Mouse (Mus musculus) heart, embryonic 14.5 days (tissue): ENCODE measurements around the gene Csrp1. TPM values are rescaled to one million over a fixed set of nuclear protein-coding genes. Genes with fewer than 3 reads are reported as not detected.

Source experiments
- ATAC-seq: fragments of 200-750 bp; cut with Nextera tagmentation; 2 replicates; pipeline ENCODE4 v1.8.0; 2017; ENCODE audit warnings: low read depth, moderate TSS enrichment; ENCODE audit not compliant: insufficient number of reproducible peaks, insufficient read depth, low FRiP score
- H3K27ac ChIP-seq, 2 experiments: fragments of 200-500 bp in 1 of 2; fragments of 300-500 bp in 1 of 2; sonication (generic) in 1 of 2; replicated peaks in 1 of 2; 2 replicates each; pipeline ENCODE4 v1.5.1; 2012 to 2014; ENCODE audit warnings: low read depth in 2 of 2, low read length in 2 of 2, control low read depth in 1 of 2, mild to moderate bottlenecking in 1 of 2, mixed read lengths in 1 of 2; ENCODE audit not compliant: control insufficient read depth in 1 of 2, insufficient read depth in 1 of 2
- H3K27me3 ChIP-seq: fragments of 300-500 bp; sonication (generic); 2 replicates; pipeline ENCODE4 v1.6.1; 2014; ENCODE audit warnings: mild to moderate bottlenecking, low read length, control low read depth; ENCODE audit not compliant: control insufficient read depth, insufficient read depth
- H3K36me3 ChIP-seq: fragments of 300-500 bp; sonication (generic); 2 replicates; pipeline ENCODE4 v1.6.1; 2014; ENCODE audit warnings: mild to moderate bottlenecking, control low read depth, low read length, mixed read lengths; ENCODE audit not compliant: control insufficient read depth, insufficient read depth
- H3K4me1 ChIP-seq, 2 experiments: fragments of 200-500 bp in 1 of 2; fragments of 300-500 bp in 1 of 2; sonication (generic) in 1 of 2; 2 replicates each; pipeline ENCODE4 v1.6.1; 2012 to 2014; ENCODE audit warnings: low read length in 2 of 2, control low read depth in 1 of 2, mixed read lengths in 1 of 2; ENCODE audit not compliant: control insufficient read depth in 2 of 2, insufficient read depth in 2 of 2
- H3K4me2 ChIP-seq: fragments of 300-500 bp; sonication (generic); 2 replicates; pipeline ENCODE4 v1.6.1; 2014; ENCODE audit warnings: mild to moderate bottlenecking, low read length
- H3K4me3 ChIP-seq, 2 experiments: fragments of 200-500 bp in 1 of 2; fragments of 300-500 bp in 1 of 2; sonication (generic) in 1 of 2; 2 replicates each; pipeline ENCODE4 v1.5.1; 2012 to 2014; ENCODE audit warnings: low read length in 2 of 2, mild to moderate bottlenecking in 2 of 2, control low read depth in 1 of 2, low read depth in 1 of 2, moderate library complexity in 1 of 2; ENCODE audit not compliant: control insufficient read depth in 1 of 2, insufficient read depth in 1 of 2
- H3K9ac ChIP-seq: fragments of 300-500 bp; sonication (generic); 2 replicates; pipeline ENCODE4 v1.6.1; 2014; ENCODE audit warnings: mild to moderate bottlenecking, low read length
- H3K9me3 ChIP-seq: fragments of 300-500 bp; sonication (generic); 2 replicates; pipeline ENCODE4 v1.6.1; 2016; ENCODE audit warnings: low read length, control low read depth; ENCODE audit not compliant: control insufficient read depth
- WGBS: fragments of 180-500 bp; shearing (Covaris S2); extraction: QIAGEN DNeasy Blood & Tissue Kit; methylation state at CpG from one replicate; pipeline ENCODE4 v1.1.7; 2014; 5-methylcytosine and 5-hydroxymethylcytosine counted together
- polyA plus RNA-seq: library from polyadenylated mRNA; unstranded; fragments of >200 nt; fragmentation: Nextera tagmentation; extraction: Ambion mirVana; gene quantifications from 2 replicates; pipeline ENCODE4 v1.2.1, GENCODE M21; 2014

The Csrp1 gene
- polyA plus RNA-seq, 1 experiment from 2014 or later: 220 TPM

- no peak overlapping the region for H3K9ac ChIP-seq
- H3K4me1 ChIP-seq: peaks cover 21 to 26% of the 10 kb centered on the region in 2 experiments
- no peaks in the 10 kb centered on the region for H3K9me3 ChIP-seq
- no peak overlapping the region for H3K4me3 ChIP-seq
- H3K36me3 ChIP-seq: 0 out of 2 replicates have a peak, but pooled peaks cover 1% of the 10 kb centered on the region
- no peak for ATAC-seq
- H3K27me3 ChIP-seq: no peaks in the 10 kb centered on the region
- H3K4me2 ChIP-seq: no peak overlapping the region
- H3K27ac ChIP-seq: peak overlapping the region in 1 of 2 experiments; percentile 33; a peak in 2 of 4 replicates
These were observed 56.7 kb downstream of the Csrp1 start for GRCm38 (mm10) chr1:135776596-135776995.

DNA sequence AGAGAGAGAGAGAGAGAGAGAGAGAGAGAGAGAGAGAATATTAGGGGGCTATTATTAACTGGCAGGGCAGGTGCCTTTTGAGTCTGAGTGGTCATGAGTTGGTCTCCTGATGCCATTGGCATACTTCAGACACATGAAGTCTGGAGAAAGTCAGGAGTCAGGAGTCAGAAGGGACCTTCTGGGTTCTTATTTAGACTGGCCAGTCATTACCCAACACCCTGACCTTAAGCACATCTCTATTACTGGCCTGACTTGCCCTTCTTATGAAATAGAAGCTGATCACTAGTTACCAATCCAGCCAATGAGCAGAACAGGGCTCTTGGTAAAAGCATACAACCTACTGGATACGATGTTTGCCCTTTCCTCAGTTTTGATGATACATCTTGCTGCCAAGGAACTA lies 57.2 kb downstream of the Csrp1 start:
- Histone ChIP-seq H3K9me3 (no peaks in the 10 kb centered on the region), H3K36me3 (no peaks in the 10 kb centered on the region), H3K27ac (no peak overlapping the region), H3K4me3 (no peak overlapping the region), H3K27me3 (no peaks in the 10 kb centered on the region), H3K9ac (no peak overlapping the region), H3K4me2 (no peak overlapping the region), H3K4me1 (peaks cover 21 to 25% of the 10 kb centered on the region in 2 experiments)
- WGBS: 97% methylated on average over 1 of the region's 1 CpGs
- no peak for ATAC-seq

GRCm38 (mm10) chr1:135778780-135779535 lies 59.1 kb downstream of the Csrp1 start, which contains the start of gene Tnni1:
Tnni1 (plus strand) TSS chr1:135779434.
- peak; percentile 54 for ATAC-seq
- no peaks in the 10 kb centered on the region for H3K27me3 ChIP-seq
- peak within 1 kb of the TSS in 1 of 2 experiments; percentile 62; a peak in 2 of 4 replicates for H3K27ac ChIP-seq
- peaks cover 21 to 28% of the 10 kb centered on the region in 2 experiments for H3K4me1 ChIP-seq
- no peaks in the 10 kb centered on the region for H3K9me3 ChIP-seq
- peak within 1 kb of the TSS; percentile 1; the same call in 1 of the 2 replicates for H3K4me2 ChIP-seq
- H3K4me3 ChIP-seq: no peak within 1 kb of the TSS
- H3K36me3 ChIP-seq: no peaks in the 10 kb centered on the region
- no peak within 1 kb of the TSS; the same call in 1 of the 2 replicates for H3K9ac ChIP-seq
- WGBS: 25% methylated on average over 22 of the region's 22 CpGs

GRCm38 (mm10) chr1:135780649-135781048 lies 60.8 kb downstream of the Csrp1 start:
- Histone ChIP-seq H3K4me2 (no peak overlapping the region), H3K4me3 (no peak overlapping the region), H3K27me3 (no peaks in the 10 kb centered on the region), H3K36me3 (no peaks in the 10 kb centered on the region), H3K9me3 (no peaks in the 10 kb centered on the region), H3K4me1 (peaks cover 21 to 28% of the 10 kb centered on the region in 2 experiments), H3K9ac (0 out of 2 replicates have a peak overlapping the region, but pooled peaks have one; percentile 51), H3K27ac (no peak overlapping the region)
- ATAC-seq: no peak
- WGBS: 62% methylated on average over 4 of the region's 4 CpGs

- Histone ChIP-seq H3K27ac (no peak overlapping the region), H3K9me3 (no peaks in the 10 kb centered on the region), H3K27me3 (no peaks in the 10 kb centered on the region), H3K4me3 (no peak overlapping the region), H3K9ac (peak overlapping the region; percentile 51; the same call in 1 of the 2 replicates), H3K36me3 (no peaks in the 10 kb centered on the region), H3K4me1 (peaks cover 16 to 24% of the 10 kb centered on the region in 2 experiments), H3K4me2 (no peak overlapping the region)
- 14% methylated on average over 13 of the region's 13 CpGs for WGBS
- ATAC-seq: no peak
These were observed 61.4 kb downstream of the Csrp1 start for GRCm38 (mm10) chr1:135781220-135781619.

- ATAC-seq: no peak
- H3K4me1 ChIP-seq: peaks cover 10 to 17% of the 10 kb centered on the region in 2 experiments; a peak in 3 of 4 replicates
- no peaks in the 10 kb centered on the region for H3K36me3 ChIP-seq
- H3K27me3 ChIP-seq: no peaks in the 10 kb centered on the region
- H3K4me3 ChIP-seq: no peak overlapping the region
- no peaks in the 10 kb centered on the region for H3K9me3 ChIP-seq
- H3K4me2 ChIP-seq: no peak overlapping the region
- H3K27ac ChIP-seq: peak overlapping the region; percentile 4 to 16; a peak in 1 of 4 replicates
- no peak overlapping the region for H3K9ac ChIP-seq
- 45% methylated on average over 10 of the region's 10 CpGs for WGBS
These were observed 63.0 kb downstream of the Csrp1 start for GRCm38 (mm10) chr1:135782816-135783215.

GRCm38 (mm10) chr1:135787799-135788198 lies 67.9 kb downstream of the Csrp1 start:
- no peak overlapping the region for H3K9ac ChIP-seq
- H3K4me1 ChIP-seq: peaks cover 18 to 21% of the 10 kb centered on the region in 2 experiments
- no peaks in the 10 kb centered on the region for H3K27me3 ChIP-seq
- no peaks in the 10 kb centered on the region for H3K36me3 ChIP-seq
- WGBS: 53% methylated on average over 3 of the region's 3 CpGs
- H3K9me3 ChIP-seq: no peaks in the 10 kb centered on the region
- no peak overlapping the region for H3K4me2 ChIP-seq
- no peak overlapping the region for H3K4me3 ChIP-seq
- ATAC-seq: no peak
- 0 out of 4 replicates have a peak overlapping the region, but pooled peaks of 1 of the 2 experiments have one; percentile 19 for H3K27ac ChIP-seq
